Mouse (Mus musculus): ENCODE measurements around the gene Zbtb20.

DNA sequence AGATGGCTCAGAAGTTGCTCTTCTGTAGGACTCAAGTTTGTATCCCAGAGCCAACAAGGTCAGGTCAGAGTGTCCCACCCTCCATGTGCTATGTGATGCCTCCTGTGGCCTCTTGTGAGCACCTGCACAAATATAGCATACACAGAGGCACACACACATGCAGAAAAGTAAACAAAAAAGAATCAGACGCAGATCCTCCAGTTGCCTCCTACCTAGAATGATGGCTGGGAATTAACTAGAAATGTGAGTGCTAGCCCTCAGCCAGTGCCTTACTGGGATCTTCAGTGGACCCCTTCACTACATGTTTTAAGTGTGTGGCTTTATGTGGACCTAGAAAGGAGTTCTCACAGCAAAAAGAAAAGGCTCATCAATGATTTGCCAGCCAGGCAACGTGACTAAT lies 621.4 kb downstream of the Zbtb20 start:
- TF ChIP-seq EP300 (IDR thresholded peaks at IDR 0.05) (no peak), CTCF (IDR thresholded peaks at IDR 0.05) (no peak)
